Mouse (Mus musculus) G1E (cell line): Measurements from ENCODE around the gene Hist1h2bj.

Experiments
- CTCF ChIP-seq: IDR thresholded peaks from 2 replicates; pipeline ENCODE4 v1.5.1; 2012; ENCODE audit warnings: low read depth, low read length, inconsistent platforms, mixed read lengths
- GATA1 ChIP-seq: IDR thresholded peaks from 2 replicates; pipeline ENCODE4 v1.6.1; 2012; ENCODE audit warnings: borderline replicate concordance, low read length, inconsistent platforms, mixed read lengths
- POLR2AphosphoS5 ChIP-seq: IDR thresholded peaks from 2 replicates; pipeline ENCODE4 v1.6.1; 2012; ENCODE audit warnings: low read depth, low read length, inconsistent platforms; ENCODE audit not compliant: insufficient replicate concordance
- TAL1 ChIP-seq: conservative IDR thresholded peaks from 2 replicates; pipeline ENCODE4 v1.6.1; 2012; ENCODE audit warnings: low read depth, low read length, inconsistent platforms, mixed read lengths

- TF ChIP-seq CTCF (no peak), TAL1 (no peak), GATA1 (no peak), POLR2AphosphoS5 (peak; percentile 93; the same call in 1 of the 2 replicates)
Measured at GRCm38 (mm10) chr13:22039951-22040463, 3.0 kb upstream of the Hist1h2bj start.
